Mouse (Mus musculus) telencephalon, adult 2 months (tissue): ENCODE data around the gene Scrn2.
A peak's percentile ranks its signal among the peaks of the same experiment; 100 is the strongest.

Experiments used
- DNase-seq: peaks from one replicate; pipeline ENCODE4 v3.0.0-alpha.2; 2011; ENCODE audit warnings: low read depth, low spot score

Gene Scrn2

GRCm38 (mm10) chr11:97029686-97030417, at the start of gene Scrn2:
Gene Scrn2 (plus strand): TSS chr11:97029938.
- peak; percentile 51 for DNase-seq

- no peak for DNase-seq
Observed at GRCm38 (mm10) chr11:96980021-96980420, 49.7 kb upstream of the Scrn2 start.

DNA sequence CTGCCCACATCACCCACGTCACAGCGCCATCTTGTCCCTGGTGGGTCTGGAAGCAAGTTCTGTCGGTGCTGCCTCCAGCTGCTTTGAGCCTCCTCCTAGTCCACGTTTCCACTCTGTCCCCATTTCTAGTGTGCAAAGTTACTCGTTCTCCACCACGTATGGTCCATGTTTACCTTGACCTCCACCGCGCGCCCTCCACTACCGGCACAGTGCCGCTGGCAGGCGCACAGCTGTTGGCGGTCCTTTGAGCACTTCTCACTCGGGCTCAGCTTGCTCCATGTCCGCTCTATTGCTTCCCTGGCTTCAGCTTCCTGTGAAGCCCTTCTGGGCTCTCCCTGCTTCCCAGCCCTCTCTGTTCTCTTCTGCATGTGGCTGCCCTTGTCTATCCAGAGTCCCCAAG, 48.3 kb upstream of the Scrn2 start:
- DNase-seq, result no peak

DNA sequence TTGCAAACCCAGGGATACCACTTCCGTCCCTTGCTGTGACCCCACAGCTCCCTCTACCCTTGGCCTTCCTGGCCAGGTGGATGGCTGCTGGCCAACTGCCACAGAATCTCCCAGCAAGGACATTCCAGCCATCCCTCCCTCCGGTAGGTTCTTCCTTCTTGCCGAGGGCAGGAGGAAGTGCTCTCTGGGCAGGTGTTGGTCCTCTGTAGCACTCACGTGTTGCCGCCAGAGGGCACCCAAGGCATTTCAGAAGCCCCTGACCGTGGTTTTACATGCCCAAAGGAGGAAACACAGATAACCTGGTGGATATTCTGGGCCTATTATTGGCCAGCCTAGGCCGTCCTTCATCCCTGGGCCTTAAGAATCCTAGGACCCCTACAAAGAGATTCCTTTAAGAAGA, 47.4 kb upstream of the Scrn2 start:
- DNase-seq, result no peak

DNA sequence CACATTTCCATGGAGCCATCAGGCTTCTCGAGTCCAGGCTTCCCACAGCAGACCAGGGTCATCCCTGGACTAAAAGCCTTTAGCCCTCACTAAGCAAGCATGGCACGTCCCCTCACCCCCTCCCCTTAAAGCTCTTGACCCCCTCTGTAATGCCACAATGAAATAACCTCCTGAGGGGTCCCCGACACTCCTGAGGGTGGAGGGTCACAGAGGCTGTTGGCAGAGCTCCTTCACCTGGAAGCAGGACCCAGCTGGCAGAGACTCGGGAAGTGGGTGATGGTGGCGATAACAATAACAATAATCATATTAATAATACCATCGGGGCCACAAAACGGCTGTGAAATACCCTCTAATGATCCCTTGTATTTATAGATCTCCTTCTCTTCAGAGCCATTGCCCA, 46.9 kb upstream of the Scrn2 start, which contains the start of gene Sp2:
Gene Sp2 (minus strand): TSS at position 101 of the 400 bp plus-strand sequence.
- DNase-seq, result no peak

- DNase-seq, result no peak
Observed at GRCm38 (mm10) chr11:96984903-96985302, 44.8 kb upstream of the Scrn2 start.

DNA sequence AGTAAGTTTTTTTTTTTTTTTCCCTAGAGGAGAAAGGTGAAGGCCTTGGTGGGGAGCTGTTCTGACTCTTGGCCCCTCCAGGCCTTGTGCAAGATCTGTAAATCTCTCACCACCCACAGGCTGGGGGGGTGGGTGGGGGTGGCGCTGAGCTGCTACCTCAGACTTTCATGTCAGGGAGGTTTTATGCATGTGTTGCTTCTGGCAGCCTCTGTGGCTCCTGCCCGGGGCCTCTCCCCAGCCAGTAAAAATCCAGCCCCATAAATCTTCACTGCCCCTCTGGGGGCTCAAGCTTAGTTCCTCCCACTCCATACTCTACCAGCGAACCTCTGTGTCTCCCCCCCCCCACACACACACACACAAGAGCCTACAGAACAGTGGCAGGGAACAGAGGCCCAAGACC, 43.3 kb upstream of the Scrn2 start:
- DNase-seq, result no peak

DNA sequence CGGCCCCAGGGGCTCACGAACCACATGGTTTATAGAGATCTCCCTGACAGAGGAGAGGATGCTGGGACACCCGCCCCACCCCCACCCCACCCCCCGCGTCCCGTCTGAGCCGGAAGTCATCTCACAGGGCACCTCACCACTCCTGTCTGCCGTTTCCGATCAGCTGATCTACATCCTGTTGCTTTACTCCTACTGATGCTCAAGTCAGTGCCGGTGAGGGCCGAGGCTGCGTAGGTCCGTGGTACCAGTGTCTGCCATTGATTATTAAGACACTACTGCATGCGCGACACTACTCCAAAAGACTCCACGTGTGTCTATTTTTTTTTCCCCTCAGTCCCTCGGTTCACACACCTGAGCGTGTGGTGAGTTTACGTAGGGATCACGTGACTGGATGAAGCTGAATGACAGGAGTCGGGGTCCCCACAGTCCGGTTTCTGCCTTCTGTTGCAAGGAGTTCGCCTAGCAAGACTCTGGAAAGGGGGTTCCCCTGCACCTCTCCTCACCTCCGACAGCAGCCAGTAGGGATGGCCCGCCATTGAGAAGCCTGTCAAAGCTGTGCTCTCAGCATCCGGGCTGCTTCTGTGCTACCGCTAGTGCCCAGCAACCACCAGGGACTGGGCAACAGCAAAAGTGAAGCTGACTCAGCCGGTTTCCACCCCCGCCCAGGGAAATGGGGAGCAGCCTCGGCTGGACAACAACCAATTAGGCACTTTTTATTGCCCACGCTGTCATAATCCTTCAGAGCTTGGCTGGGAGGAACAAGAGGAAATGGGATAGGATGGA, 41.7 kb upstream of the Scrn2 start:
- DNase-seq, result no peak

- DNase-seq, result no peak
Observed at GRCm38 (mm10) chr11:96991501-96991900, 38.2 kb upstream of the Scrn2 start.

DNA sequence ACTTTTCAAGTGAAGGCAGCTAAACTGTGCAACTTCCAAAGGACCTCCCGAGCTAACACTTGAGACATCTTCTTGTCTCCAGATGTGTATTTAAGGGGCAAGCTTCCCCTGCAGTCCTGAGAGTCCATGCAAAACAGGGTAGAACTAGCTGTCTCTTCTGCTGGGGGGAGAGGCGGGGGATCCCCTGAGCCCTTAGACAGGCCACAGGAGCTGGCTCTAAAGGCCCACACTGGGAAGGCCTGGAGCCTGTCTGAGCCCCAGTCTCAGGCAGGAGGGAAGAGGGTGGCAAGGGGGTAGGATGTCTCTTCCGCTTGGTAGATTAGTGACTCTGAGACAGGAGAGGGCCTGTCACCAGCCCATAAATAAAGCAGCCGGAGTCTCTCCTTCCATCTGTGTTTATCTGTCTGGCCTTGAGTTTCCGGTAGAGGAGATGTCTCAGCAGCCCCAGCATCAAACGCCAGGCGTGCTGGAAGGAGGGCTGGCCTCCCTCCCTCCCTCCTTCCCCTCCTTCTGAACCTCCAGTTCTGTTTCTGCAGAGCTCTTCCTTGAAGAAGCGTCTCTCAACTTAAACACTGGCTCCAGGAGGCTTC, 36.9 kb upstream of the Scrn2 start:
- DNase-seq, result no peak

GRCm38 (mm10) chr11:96995031-96995430, 34.7 kb upstream of the Scrn2 start:
- no peak for DNase-seq

GRCm38 (mm10) chr11:96995836-96996772, 33.6 kb upstream of the Scrn2 start:
- no peak for DNase-seq

- DNase-seq, result no peak
Observed at GRCm38 (mm10) chr11:96996773-96997379, 32.9 kb upstream of the Scrn2 start.

GRCm38 (mm10) chr11:96997380-96997956, 32.3 kb upstream of the Scrn2 start:
- no peak for DNase-seq

DNA sequence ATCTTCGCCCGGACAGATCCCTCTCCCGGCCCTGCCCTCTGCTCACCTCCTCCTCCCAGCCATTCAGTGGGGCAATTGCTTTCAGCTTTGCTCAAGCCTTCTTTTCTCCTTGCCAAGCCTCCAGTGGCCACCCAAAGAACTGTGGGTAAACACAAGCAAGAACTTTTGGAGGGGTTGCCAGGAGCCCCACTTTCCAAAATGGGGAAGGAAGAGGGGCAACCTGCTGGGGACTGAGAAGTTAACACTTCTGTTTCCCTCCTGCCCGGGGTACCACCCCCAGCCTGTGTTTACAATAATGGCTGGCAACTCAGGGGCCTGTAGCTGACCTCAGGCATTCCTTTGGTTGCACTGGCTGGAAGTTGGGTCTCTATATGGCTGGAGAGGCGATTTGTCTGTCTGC, 26.6 kb upstream of the Scrn2 start:
- DNase-seq, result no peak

- DNase-seq, result no peak
Observed at GRCm38 (mm10) chr11:97007093-97007794, 22.5 kb upstream of the Scrn2 start.

- no peak for DNase-seq
Observed at GRCm38 (mm10) chr11:97009198-97009790, 20.4 kb upstream of the Scrn2 start.

- no peak for DNase-seq
Observed at GRCm38 (mm10) chr11:97013121-97013670, 16.5 kb upstream of the Scrn2 start, which contains the start of gene Sp6. Gene Sp6 (plus strand): TSS chr11:97013394.
